Mouse (Mus musculus) myocyte (in vitro differentiated cells): Measurements from ENCODE around the gene Tle3.

Source experiments
- CEBPB ChIP-seq: IDR thresholded peaks from 2 replicates; pipeline ENCODE4 v1.6.1; 2011; ENCODE audit warnings: mild to moderate bottlenecking, moderate library complexity; ENCODE audit not compliant: poor library complexity, insufficient read depth, severe bottlenecking
- MYOG ChIP-seq, 3 experiments: IDR thresholded peaks; one replicate each; pipeline ENCODE4 v1.6.1; 2011; ENCODE audit warnings: control low read depth in 2 of 3, low read depth in 2 of 3, mild to moderate bottlenecking in 2 of 3; ENCODE audit not compliant: insufficient read length in 2 of 3, control insufficient read depth in 1 of 3, insufficient read depth in 1 of 3
- POLR2A ChIP-seq: IDR thresholded peaks from one replicate; pipeline ENCODE4 v1.6.1; 2011; ENCODE audit warnings: low read depth, mild to moderate bottlenecking, control low read depth, moderate library complexity; ENCODE audit not compliant: insufficient read length
- POLR2AphosphoS2 ChIP-seq: IDR thresholded peaks from one replicate; pipeline ENCODE4 v1.6.1; 2011; ENCODE audit warnings: low read depth, control low read depth; ENCODE audit not compliant: insufficient read length
- SRF ChIP-seq: IDR thresholded peaks from one replicate; pipeline ENCODE4 v1.6.1; 2011; ENCODE audit warnings: low read depth; ENCODE audit not compliant: control insufficient read depth, insufficient read length
- TCF12 ChIP-seq: IDR thresholded peaks from one replicate; pipeline ENCODE4 v1.6.1; 2011; ENCODE audit warnings: mild to moderate bottlenecking, control low read depth; ENCODE audit not compliant: poor library complexity, insufficient read depth, severe bottlenecking
- USF1 ChIP-seq: IDR thresholded peaks from one replicate; pipeline ENCODE4 v1.6.1; 2011; ENCODE audit warnings: low read depth, mild to moderate bottlenecking, control low read depth, moderate library complexity

- TF ChIP-seq CEBPB (no peak), POLR2AphosphoS2 (no peak), TCF12 (no peak), USF1 (no peak), SRF (no peak), POLR2A (no peak), MYOG (IDR thresholded peaks at IDR 0.05; ENCODE audit: control insufficient read depth in 1 of 3, insufficient read depth in 1 of 3, insufficient read length in 2 of 3, low read depth in 2 of 3) (no peak)
These were observed 36.0 kb upstream of the Tle3 start for GRCm38 (mm10) chr9:61336179-61336578.
